Mouse (Mus musculus): ENCODE measurements around the gene Olfr777.

The Olfr777 gene

DNA sequence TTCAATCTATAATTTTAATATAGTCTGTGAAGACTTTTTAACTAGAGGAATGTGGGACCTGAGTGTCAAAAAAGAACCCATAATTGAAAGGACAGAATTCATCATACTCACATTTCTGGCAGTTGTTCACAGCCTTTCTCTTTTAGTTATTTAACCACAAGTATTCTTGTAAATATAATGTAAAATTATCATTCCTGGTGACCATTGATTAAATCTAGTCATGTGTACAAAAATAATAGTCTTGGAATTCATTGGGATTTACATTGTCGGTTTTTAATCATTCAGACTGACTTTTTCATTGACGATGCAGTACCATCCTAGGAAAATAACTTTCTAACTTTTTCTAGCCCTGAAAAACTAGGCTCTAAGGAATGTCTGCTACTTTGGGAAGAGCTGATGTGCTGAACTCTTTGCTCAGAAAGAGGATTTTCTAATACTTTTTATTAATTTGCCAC is at the start of gene Olfr777:
Gene Olfr777 (minus strand): TSS at position 405 of the 455 bp plus-strand sequence.
- in situ Hi-C loops (cut with MboI, MseI) = no loop called here

GRCm38 (mm10) chr10:129317817-129318216 is 46.5 kb upstream of the Olfr777 start, which contains the start of gene Olfr780:
TSS of gene Olfr780 (plus strand) at chr10:129318117.
- in situ Hi-C loops (cut with MboI, MseI) = no loop called here

GRCm38 (mm10) chr10:129313521-129313920 is 42.2 kb upstream of the Olfr777 start:
- in situ Hi-C loops (cut with MboI, MseI) = loop anchor here (5.0 kb wide), 1 partner anchor 39 kb away; no protein-coding TSS in a partner anchor

DNA sequence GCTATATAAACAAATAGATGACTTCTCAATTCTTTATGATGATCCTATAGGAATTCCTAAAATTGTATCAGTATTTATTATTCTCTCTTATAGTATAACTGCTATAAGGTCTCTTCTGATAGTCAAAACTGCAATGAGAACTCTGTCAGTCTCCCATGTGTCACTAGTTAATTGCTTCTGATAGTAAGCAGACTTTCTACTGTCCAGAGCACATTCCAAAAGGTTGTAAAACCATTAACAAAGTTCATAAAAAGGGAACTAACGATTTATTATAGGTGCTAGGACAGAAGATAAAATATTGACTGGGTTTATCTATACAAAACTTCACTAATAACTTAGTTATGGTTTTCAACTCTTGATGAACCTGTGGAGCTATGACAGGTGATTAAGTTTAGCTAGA is 41.7 kb upstream of the Olfr777 start:
- in situ Hi-C loops (cut with MboI, MseI) = loop anchor here (5.0 kb wide), 1 partner anchor 39 kb away; no protein-coding TSS in a partner anchor

DNA sequence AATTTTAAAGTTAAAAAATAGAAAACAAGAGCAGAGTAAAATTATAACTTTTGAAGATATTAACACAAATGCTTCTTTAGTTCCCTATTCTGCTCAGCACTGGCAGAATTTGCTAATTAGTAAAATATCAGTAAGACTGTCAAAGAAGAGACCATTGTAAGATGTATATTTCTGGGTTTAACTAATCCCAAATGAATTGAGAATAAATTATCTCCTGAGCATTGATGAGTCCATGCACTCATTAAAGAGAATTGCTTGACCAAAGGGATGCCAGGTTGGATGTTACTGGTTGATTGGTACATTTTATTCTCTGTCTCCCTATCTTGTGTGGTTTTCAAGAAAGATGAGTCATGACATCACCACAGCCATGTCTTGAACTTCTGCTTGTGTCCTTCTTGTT is 12.5 kb downstream of the Olfr777 start, which contains the start of gene Olfr776:
Gene Olfr776 (plus strand): TSS at position 301 of the 400 bp plus-strand sequence.
- in situ Hi-C loops (cut with MboI, MseI) = no loop called here

DNA sequence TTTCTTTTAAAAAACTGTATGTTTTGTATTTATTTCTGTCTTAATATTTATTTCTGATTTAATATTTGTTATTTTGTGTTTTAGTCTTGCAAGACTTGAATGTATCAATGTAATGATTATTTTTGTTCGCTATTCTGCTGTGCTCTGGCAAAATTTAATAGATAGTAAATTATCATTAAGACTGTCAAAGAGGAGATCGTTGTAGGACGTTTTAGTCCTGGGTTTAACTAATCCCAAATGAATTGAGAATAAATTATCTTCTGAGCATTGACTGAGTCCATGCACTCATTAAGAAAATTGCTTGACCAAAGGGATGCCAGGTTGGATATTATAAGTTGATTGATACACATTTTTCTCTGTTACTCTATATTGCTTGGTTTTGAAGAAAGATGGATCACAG is 23.2 kb downstream of the Olfr777 start, which contains the start of gene Olfr775:
Gene Olfr775 (plus strand): TSS at position 301 of the 400 bp plus-strand sequence.
- in situ Hi-C loops (cut with MboI, MseI) = no loop called here

GRCm38 (mm10) chr10:129235904-129236303 is 35.4 kb downstream of the Olfr777 start, which contains the start of gene Olfr774:
TSS of gene Olfr774 (plus strand) at chr10:129236204.
- in situ Hi-C loops (cut with MboI, MseI) = no loop called here

- in situ Hi-C loops (cut with MboI, MseI) = no loop called here
Measured at GRCm38 (mm10) chr10:129230737-129231136, 40.5 kb downstream of the Olfr777 start.
